Mouse (Mus musculus) stomach, postnatal 0 days (tissue): ENCODE results near the gene Vcam1.

Source experiments
- CTCF ChIP-seq: IDR thresholded peaks from 2 replicates; pipeline ENCODE4 v1.5.1; 2016; ENCODE audit warnings: antibody characterized with exemption, low read depth, mild to moderate bottlenecking, moderate library complexity
- EP300 ChIP-seq: optimal IDR thresholded peaks from 2 replicates; pipeline ENCODE3; 2016; ENCODE audit warnings: antibody characterized with exemption

GRCm38 (mm10) chr3:116139000-116139399 lies 9.5 kb upstream of the Vcam1 start:
- TF ChIP-seq CTCF = no peak
- TF ChIP-seq EP300 = no peak
